Mouse (Mus musculus) layer of hippocampus, adult 8-10 months (tissue): Measurements from ENCODE around the gene Mmp23. TPM values are rescaled to one million over a fixed set of nuclear protein-coding genes. Genes with fewer than 3 reads are reported as not detected.
"Not testable (repeated sequence)": the region's sequence is repeated elsewhere in the genome, so short reads cannot be mapped to it uniquely, and the experiment has no call there.

Source experiments
- DNase-seq, 2 experiments: peaks; one replicate each; pipeline ENCODE4 v3.0.0; 2022; ENCODE audit warnings: low spot score in 2 of 2
- total RNA-seq, 4 experiments: library from RNA; stranded (reverse); gene quantifications; 2 replicates each; pipeline ENCODE4 v1.2.4; 2022

Gene Mmp23
- 1 to 10 TPM; 2.8 to 5.0 (median 3.5) TPM for total RNA-seq

DNA sequence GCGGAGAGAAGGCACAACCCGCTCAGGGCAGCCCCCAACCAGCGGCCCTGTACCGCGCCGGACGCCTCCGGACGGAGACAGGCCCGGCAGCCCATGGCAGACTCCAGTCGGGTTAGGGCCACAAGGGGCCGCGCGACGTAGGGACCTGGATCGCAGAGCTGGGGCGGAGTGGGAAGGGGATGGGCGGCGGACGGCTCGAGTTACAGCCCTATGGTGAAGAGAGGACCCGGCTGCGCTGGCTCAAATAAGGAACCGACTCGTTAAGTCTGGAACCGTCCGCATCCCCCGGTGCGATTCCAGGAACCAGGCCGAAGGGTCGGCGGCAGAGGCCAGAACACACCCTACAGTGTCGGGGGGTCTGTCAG, at the start of gene Mmp23:
Gene Mmp23 (minus strand): TSS at position 299 of the 365 bp plus-strand sequence.
- no peak for DNase-seq

DNA sequence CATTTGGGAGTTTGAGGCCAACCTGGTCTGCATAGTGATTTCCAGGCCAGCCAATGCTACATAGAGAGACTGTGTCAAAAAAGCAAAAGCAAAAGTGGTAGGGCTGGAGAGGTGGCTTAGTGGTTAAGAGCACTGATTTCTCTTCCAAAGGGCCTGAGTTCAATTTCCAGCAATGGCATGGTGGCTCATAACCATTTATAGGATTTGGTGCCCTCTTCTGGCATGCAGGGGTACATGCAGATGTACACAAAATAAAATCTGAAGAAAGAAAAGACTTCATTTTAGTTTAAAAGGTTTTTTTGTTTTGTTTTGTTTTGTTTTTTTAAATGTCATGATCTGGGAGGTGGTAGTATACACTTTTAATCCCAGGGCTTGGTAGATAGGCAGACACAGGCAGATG, 47.2 kb upstream of the Mmp23 start:
- no peak for DNase-seq

DNA sequence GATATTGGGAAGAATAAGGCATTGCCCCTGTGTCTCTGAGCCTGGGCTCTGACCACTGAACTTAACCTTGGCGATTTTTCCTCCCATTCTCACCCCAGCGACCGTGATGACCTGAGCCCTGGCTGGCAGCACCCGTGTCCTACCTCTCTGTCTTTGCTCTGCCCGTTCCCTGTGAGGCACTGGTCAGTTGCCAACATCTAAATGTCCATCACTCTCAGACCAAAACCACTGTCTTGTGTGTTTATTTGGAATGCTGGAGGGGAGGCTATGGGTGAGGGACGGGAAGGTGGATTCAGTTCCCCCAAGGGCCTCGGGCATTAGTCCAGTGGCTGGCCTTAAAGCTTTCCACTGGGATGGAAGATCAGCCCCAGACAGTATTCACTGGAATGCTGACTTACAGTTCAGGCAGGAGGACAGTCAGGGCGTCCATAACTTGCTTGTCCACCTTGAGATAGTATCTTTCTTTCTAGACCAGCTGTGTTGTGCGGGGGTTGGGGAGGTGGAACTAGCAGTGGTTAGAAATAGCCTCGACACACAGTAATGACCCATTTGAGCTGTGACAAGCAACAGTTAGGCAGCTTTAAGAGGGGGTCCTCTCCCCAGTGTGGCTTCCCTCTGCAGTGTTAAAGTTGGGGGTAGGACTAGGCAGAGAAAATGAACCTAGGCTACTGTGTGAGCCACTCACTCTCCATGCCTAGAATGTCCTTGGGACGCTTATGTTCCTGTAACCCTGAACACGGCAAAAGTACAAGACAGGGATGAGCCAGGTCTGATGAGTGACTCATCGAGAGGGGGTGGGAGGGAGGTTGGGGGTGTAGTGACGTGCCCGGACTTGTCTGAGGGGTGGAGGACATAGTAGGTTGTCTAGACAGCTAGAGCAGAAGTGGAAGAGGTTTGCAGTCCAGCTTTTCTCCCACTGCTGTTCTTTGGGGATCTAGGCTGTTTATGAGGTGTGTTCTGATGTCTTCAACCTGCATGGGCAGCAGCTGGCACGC, 43.4 kb upstream of the Mmp23 start:
- DNase-seq, result no peak

DNA sequence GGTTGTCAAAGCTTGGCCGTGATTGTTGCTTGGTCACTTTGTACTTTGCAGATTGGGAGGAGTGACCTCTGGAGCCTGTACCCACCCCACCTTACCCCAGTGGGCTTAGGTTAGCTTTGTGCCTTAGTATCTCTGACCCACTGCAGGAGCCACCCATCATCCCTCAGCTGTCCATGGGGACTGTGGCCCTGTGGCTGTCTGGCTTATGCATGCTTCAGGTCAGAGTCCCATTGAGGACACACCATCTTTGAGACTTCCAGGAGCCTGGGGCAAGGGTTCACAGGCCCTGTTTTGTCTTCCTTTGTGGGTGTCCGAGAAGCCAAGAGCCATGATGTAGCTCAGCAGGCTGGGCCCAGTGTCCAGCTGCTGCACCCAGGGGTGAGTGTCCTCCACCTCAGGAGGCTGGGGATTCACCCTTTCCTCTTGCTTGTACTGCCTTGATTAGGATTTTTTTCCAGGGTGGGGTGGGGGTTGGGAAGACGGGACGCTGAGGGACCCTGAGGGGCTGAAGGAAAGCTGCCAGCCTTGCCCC, 42.4 kb upstream of the Mmp23 start:
- no peak for DNase-seq

DNA sequence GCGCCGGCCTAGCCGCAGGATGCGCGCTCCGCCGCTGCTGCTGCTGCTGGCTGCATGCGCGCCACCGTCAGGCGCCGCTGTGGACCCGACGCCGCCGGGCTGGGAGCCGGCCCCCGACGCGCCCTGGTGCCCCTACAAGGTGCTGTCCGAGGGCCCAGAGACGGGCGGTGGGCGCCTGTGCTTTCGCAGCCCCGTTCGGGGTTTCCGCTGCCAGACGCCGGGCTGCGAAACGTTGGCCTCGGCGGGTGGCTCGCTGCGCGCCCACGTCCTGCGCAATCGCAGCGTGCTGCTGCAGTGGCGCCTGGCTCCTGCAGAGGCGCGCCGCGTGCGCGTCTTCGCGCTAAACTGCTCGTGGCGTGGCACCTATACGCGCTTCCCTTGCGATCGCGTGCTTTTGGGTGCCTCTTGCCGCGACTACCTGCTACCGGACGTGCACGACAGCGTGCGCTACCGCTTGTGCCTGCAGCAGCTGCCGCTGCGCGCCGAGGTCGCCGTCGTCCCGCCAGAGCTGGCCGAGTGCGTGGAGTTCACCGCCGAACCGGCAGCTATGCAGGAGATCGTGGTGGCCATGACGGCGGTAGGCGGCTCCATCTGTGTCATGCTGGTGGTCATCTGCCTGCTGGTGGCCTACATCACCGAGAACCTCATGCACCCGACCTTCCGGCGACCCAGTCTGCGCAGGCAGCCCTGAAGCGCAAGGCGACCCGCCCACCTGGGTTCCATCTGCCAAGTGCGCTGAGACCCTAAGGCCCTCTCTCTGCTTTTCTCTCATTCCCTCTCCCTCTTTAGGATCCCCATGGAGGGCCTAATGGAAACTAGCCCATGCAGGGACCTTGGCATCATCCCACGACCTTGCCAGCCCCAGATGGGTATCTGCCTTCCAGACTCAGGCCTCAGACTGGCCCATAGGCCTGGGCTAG, 41.6 kb upstream of the Mmp23 start:
- peak; percentile 60 to 76 for DNase-seq

DNA sequence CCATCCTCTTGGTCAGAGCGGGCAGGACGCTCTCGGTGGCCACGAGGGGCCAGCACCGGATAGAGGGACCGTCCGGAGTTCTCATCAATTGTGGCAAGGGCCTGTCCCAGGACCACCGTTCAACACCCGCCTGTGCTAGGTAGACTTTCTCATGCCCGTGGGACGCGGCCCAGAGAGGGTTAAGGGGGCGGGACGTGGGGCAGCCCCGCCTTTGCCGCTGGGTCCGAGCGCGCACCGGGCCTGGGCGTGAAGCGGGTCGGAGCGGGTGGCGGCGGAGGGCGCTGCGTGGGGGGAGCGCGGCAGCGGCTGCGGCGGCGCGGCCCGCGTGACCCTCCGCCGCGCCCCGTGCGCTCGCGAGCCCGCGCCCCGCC, 40.9 kb upstream of the Mmp23 start, which contains the start of gene Fndc10:
Gene Fndc10 (plus strand): TSS at position 232 of the 371 bp plus-strand sequence.
- peak; percentile 49 to 62 for DNase-seq

DNA sequence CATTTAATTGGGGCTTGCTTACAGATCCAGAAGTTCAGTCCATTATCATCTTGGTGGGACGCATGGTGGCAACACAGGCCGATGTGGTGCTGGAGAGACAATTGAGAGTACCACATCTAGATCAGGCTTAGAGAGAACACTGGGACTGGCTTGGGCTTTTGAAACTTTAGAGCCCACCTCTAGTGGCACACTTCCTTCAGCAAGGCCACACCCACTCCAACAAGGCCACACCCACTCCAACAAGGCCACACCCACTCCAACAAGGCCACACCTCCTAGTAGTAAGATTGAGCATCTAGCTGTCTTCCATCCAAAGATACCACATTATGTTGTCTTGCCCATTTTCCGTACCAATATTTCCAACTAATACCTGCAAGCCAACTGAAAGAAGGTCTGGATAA, 39.2 kb upstream of the Mmp23 start:
- DNase-seq, result no peak

DNA sequence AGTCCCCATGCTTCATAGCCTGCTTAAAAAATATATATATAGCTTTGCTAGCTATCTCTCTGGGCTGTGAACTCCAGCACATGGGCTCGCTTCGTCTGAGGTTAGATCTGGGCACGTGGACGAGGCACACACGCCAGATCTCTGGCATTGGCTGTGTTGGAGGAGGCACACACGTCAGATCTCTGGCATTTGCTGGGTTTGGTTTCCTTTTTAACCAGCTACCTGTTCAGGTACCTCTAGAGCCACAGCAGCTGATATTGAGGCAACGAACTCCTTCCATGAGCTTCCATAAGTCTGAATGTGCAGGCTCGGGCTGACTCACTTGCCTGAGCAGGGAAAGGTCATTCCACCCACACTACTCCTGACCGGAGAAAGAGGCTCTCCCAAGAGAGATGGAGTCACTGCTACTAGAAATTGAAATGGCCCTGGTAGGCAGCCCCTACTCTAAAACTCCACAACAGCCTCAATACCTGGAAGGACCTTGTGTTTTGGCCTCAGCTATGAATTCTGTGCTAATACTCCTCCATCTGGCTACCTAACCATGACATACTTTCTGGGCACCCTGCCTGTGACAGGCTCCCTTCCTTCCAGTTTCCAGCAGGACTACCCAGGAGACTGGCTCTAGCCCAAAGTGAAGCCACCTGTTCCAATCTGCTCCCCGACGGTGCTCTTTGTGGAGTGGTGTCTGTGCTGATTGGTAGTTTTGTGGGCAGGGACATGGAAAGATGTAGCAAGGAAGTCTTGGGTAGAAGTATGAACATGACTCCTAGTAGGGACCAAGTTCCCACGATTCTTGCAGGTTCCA, 37.6 kb upstream of the Mmp23 start:
- DNase-seq, result peak; percentile 72 to 80

DNA sequence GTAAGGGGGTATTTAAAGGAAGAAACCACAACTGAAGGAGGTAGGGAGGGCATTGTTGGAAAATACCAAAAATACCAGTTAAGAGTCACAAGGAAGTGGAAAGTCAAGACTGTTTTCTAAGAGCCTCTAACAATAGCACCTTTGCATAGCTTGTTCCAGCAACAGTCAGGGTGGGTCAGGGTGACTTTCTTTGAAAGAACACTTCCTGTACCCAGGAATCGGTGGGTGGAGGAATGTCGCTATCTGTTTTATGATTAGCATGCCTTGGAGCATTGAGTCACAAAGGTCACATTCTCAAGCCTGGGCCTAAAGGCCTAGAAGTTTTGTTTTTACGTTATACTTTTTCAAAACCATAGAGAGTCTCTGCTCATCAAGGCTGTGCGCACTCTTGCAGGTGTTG, 34.6 kb upstream of the Mmp23 start:
- DNase-seq, result not testable (repeated sequence)

DNA sequence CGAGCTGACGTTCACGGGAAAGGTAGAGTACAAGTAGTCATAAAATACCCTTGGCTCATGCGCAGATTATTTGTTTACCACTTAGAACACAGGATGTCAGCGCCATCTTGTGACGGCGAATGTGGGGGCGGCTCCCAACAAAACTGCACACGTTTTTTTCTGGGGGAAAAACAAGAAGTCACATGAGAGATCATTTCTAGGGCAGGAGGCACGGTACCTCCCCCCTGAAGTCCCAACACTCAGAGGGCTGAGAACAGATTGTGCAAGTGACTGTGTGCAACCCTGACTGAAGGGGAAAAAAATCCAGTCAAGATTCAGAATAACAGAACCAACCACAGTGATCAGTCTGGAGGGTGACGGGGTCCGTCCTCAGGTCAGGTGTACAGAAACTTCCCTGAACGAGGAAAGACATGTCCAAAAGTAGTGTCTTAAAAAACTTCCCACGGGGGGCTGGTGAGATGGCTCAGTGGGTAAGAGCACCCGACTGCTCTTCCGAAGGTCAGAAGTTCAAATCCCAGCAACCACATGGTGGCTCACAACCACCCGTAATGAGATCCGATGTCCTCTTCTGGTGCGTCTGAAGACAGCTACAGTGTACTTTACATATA, 30.6 kb upstream of the Mmp23 start:
- not testable (repeated sequence) for DNase-seq

DNA sequence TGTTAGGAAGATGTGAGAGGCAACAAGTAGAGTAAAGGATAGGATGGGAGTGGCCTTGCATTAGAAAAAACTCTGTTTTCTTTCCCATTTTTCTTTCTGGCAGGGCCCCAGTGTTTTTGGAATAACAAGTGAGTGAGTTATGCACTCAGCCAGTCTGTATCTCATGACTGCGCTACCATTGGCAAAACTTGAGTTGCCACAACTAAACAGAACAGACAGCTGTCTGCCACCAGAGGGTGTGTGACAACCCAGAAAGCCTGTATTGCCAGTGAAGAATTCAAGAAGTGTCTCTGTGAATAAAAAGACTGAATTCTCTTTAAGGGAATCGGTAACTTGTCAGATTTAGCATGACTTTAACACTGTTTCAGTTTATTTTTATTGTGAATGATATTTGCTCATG, 22.8 kb upstream of the Mmp23 start:
- DNase-seq, result no peak

DNA sequence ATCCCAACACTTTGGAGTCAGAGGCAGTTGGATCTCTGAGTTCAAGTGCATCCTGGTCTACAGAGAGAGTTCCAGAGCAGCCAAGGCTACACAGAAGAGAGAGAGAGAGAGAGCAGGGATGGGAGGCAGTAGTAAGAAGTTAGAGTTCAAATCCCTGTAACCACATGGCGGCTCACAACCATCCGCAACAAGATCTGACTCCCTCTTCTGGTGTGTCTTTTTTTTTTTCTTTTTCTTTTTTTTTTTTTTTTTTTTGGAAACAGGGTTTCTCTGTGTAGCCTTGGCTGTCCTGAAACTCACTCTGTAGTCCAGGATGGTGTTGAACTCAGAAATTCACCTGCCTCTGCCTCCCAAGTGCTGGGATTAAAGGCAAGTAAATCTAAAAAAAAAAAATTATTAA, 18.9 kb upstream of the Mmp23 start:
- no peak for DNase-seq

DNA sequence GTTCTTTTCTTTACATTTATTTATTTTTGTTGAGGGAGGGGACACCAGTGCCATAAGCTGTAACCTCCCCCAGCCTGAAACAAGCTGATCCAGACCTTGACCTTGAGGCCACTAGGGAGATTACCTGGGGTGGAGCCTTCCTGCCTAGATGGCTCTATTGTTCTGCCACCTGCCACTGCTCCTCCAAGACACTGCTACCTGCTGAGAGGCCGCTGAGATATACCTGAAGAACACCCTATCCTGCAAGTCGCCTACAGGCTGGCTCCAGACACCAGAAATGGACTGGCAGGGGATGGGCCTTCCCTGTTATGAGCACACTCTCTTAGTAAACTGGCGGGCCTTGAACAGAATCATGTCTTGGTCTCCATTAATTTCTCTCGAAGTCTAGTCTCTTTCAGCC, 17.1 kb upstream of the Mmp23 start:
- DNase-seq, result not testable (repeated sequence)

DNA sequence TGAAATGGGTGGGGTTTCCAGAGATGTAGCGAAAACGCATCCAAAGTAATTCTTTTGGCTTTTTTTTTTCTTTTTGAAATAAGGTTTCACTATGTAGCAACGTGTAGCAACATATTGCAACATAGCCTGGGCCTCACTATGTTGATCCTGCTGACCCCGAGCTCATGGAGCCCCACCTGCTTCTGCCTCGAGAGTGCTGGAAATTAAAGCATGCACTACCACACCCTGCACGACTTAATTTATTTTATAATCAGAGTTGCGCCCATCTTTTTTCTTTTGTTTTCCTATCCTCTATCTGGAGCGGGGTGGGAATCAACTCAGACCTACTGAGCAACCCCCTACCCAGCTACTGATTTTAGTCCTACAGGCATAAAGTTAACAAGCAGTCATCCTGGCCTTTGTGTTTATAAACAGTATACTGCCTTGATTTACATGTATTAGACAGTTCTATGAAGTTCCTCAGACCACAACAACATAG, 16.5 kb upstream of the Mmp23 start:
- no peak for DNase-seq

DNA sequence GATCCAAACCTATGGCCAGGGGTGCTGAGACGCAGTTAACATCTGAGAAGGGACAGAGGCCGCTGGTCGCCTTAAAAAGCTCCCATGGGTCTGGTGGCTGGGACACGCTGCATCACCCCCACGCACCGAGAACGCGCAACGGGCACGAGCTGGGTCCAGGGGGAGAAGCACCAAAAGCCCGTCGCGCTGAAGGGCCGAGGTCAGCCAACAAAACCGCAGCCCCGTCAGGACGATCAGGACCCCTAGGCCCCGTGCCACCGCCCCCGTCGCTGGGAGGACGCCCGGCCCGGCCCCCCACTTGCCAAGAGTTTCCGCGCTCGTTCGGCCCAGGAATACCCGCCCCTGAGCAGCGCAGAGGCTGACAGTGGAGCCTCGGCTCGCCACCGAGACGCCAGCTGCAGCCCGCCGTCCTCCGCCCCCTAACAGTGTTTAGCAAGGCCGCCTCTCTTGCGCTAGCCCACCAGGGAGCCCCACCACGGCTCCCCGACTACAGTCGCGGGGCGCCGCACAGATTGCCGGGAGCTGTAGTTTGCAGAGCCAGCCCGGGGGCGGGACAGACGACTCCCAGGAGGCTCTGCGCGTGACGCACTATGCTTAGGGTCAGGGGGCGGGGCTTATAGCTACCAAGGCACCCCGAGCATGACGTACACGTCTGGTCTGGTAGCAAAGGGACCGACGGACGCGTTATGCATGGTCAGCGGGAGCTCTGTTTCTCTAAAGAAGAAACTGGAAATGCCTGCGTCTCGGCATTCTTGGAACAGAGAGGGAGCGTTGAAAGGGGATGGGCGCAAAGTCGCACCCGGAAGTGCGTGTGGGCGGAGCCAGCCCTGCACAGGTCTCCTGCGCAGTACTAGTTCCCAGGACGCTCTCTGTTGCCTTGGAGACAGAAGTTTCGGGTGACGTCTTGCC, 15.8 kb upstream of the Mmp23 start, which contains the start of gene Mib2:
Gene Mib2 (minus strand): TSS at position 510 of the 909 bp plus-strand sequence.
- DNase-seq, result peak; percentile 96 to 98

DNA sequence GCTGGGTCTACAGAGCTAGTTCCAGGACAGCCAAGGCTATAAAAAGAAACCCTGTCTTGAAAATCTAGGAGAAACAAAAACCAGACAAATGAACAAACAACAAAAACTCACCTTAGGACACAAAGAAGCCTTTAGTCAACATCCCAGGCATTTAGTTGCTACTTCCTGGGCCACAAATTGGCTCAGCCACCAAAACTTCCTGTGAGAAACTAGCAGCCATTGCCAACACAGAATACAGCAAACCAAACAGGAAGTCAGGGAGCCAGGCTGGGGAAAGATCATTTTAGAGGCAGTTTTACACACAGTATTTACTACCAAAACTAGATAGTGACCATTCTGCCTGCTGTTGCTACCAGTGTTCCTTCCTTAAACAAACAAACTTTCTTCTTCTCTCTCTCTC, 13.7 kb upstream of the Mmp23 start:
- DNase-seq, result no peak

DNA sequence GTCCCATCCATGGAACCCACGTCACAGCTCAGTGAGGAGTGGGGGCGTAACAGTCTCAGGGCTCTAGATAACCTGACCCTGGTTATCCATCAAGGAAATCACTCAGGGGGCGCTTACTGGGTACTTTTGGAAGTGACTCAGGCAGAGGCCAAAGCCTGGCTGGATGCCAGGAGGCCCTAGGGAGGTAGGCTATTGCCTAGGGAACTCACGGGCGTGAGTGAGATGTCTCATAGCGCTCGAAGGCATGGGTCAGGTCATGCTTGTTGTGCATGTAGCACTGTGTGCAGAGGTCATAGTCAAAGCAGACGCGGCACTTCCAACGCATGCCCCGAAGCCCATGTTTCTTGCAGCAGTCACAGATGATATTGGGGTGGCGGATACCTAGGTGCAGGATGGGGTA, 7.5 kb upstream of the Mmp23 start:
- DNase-seq, result no peak

DNA sequence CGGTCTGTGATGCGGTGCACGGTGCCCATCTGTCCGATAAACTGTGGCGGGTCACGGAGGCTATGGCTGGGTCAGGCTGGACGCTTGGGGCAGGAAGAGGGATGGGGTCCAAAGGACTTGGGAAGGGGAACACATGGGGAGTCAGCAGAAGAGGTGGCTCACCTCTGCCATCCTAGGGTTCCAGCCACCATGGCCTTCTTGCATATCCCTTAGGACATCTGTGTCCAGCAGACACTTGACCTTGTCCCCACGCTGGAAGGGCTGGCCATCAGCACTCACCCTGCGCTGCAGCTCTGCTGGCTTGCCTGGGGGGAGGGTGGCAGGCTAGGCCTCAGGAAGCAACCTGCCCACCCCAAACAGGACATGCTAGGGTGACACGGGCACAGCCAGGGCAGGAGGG, 5.8 kb upstream of the Mmp23 start:
- DNase-seq, result no peak

DNA sequence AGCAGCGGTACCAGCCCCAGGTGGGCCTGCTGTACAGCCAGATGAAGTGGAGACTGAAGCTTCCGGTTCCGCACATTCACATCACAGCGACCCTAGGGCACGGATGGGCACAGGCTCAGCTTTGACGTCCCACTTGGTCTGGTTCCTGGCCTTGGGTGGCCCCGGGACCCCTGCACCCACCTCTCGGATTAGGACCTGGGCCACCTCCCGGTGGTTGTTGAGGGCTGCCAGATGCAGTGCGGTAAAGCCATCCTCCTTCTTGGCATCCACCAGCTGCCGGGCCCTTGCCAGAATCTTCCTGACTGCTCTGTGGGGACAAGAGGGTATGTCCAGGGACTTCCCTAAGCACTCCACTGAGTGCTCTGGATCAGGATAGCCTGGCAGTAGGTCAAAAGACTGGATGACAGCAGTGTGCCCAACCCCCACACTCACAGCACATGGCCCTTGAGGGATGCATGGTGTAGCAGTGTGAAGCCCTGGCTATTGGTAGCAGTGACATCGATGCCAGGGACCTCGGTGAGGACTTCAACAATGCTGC, 3.1 kb upstream of the Mmp23 start:
- DNase-seq, result no peak
